Mouse (Mus musculus) subcutaneous adipose tissue, adult 2 months (tissue): ENCODE results near the gene Rad50. TPM values are rescaled to one million over a fixed set of nuclear protein-coding genes. Genes with fewer than 3 reads are reported as not detected.

Experiments used
- polyA plus RNA-seq: library from polyadenylated mRNA; depleted of rRNA; stranded (reverse); fragments of >200 nt; gene quantifications from 2 replicates; pipeline ENCODE4 v1.2.3, GENCODE M21; 2012; ENCODE audit warnings: low replicate concordance; rRNA removed

Rad50 gene
- 8.4 and 11.4 TPM in 2 replicates for polyA plus RNA-seq

DNA sequence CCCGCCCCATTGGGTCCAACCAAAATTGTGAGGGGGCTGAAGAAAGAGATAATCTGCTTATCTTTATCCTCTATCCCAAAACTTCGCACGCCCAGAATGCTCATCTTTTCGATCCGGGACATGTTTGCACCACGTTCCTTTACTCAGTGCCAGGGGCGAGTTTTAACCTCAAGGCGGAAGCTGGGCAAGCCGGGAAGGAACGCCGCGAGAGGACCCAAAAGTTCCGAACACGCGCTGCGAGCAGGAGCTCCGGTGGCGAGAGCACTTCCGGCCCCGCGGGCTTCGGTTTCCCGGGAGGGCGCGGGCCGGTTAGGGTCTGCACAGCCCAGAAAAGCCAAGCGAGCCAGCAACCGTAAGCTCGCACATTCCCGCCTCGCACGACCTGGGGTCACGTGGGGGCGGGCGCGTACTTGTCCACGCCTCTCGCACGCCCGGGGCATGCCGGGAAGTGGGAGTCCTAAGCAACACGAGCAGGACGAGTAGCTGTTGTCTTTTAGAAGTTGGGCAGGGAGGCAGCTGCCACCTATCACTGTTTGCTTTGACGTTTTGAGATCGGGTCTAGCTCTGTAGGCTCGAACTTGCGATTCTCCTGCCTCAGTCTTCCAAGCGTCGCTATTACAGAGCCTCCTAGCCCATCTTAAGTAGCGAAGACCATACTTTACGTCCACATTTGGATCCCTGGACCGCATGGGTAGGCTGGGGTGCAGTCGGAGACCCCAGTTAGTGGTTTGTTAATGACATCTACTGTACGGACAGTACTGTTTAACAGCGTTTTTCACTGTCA, at the start of gene Rad50:
TSS of gene Rad50 (minus strand) at position 386 of the 784 bp plus-strand sequence.

DNA sequence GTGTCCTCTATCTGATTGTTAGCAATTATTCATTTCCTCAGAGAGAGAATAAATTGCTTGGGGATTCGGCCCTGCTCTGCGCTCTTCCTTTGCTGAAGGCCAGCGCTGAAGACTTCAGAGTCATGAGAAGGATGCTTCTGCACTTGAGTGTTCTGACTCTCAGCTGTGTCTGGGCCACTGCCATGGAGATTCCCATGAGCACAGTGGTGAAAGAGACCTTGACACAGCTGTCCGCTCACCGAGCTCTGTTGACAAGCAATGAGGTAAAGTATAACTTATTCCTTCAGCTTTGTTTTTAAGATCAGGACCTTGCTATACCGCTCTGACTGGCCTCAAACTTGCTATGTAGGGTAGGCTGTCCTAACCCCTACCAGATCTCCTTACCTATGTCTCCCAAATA, 13.6 kb upstream of the Rad50 start, which contains the start of gene Il5:
TSS of gene Il5 (plus strand) at position 80 of the 400 bp plus-strand sequence.

DNA sequence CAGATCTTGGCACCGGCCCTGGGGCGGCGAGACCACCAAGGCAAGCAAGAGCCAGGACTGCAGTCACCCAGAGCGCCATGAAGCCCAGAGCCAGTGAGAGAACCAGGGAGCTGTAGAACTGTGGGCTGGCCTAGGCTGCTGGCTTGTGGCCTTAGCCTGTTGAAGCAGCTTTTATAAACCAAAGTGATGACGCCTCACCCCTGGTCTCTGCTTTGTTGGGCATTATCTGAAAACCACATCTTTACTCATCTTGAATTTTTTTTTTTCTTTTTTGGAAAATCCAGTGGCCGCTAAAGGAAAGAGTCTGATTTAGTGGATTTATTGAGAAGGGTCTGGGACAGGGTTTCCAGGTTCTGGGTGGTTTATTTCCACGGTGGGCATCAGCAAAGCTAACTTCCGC, 72.6 kb downstream of the Rad50 start, which contains the start of gene Il13:
TSS of gene Il13 (minus strand) at position 147 of the 400 bp plus-strand sequence.

DNA sequence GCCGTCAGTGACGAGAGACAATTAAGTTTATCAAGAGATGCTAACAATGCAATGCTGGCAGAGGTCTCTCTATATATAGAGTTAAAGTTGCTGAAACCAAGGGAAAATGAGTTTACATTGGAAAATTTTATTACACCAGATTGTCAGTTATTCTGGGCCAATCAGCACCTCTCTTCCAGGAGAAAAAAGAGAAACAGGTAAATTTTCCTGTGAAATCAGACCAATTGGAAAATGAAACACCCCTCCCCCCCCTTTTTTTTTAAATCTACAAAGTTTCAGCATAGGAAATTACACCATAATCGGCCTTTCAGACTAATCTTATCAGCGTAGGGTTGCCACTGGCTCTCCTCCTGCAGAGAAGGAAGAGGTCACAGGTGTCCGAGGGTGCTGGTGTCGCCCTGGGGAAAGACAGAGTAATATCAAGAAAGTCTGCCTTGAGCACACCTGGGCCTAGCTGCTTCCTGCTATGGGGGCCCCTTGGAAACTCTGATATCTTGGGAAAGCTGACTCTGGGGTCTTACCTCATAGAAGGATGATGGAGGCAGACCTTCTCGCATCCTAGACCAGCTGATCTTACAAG, 88.4 kb downstream of the Rad50 start, which contains the start of gene Il4:
TSS of gene Il4 (minus strand) at position 51 of the 580 bp plus-strand sequence.

Other genes starting within 250 kb of the Rad50 start
- not detected in 2 replicates for gene Gm9837, start 236.8 kb downstream of the Rad50 start, polyA plus RNA-seq
- not detected in 2 replicates for gene Gm9945, start 227.2 kb downstream of the Rad50 start, polyA plus RNA-seq
- 0.03 and 0.07 TPM in 2 replicates for gene Sowaha, start 227.0 kb downstream of the Rad50 start, polyA plus RNA-seq
- 43.8 and 66.7 TPM in 2 replicates for gene Sept8, start 188.1 kb downstream of the Rad50 start, polyA plus RNA-seq
- gene Kif3a, start 139.9 kb downstream of the Rad50 start, polyA plus RNA-seq: 7.4 and 13.9 TPM in 2 replicates
- 0.33 and 0.75 TPM in 2 replicates for gene Il4, start 88.7 kb downstream of the Rad50 start, polyA plus RNA-seq
- gene Il13, start 72.6 kb downstream of the Rad50 start, polyA plus RNA-seq: 0.69 TPM in 1 of 2 replicates, not detected in the other
- 0.11 TPM in 1 of 2 replicates, not detected in the other for gene Il5, start 13.5 kb upstream of the Rad50 start, polyA plus RNA-seq
- gene Irf1, start 62.7 kb upstream of the Rad50 start, polyA plus RNA-seq: 68.7 and 81.7 TPM in 2 replicates
- 1.8 and 2.2 TPM in 2 replicates for gene Gm17334, start 65.9 kb upstream of the Rad50 start, polyA plus RNA-seq
- 10.8 and 17.1 TPM in 2 replicates for gene Gm12216, start 151.9 kb upstream of the Rad50 start, polyA plus RNA-seq
- 26.6 and 26.9 TPM in 2 replicates for gene Slc22a5, start 184.3 kb upstream of the Rad50 start, polyA plus RNA-seq